Mouse (Mus musculus): ENCODE measurements at regions not wholly inside any gene's neighbourhood (a gene's known extent, or its start where the extent isn't known, plus 50 kb on each side); places are given as distances from the start of the nearest gene placed in this dataset.

GRCm38 (mm10) chr4:9935949-9936348 lies 938.3 kb upstream of the 2610301B20Rik start:
- no peak for ATAC-seq (replicated peaks; ENCODE audit: low FRiP score, low TSS enrichment, poor library complexity, severe bottlenecking)

- no peak for ATAC-seq (replicated peaks; ENCODE audit: low FRiP score, low TSS enrichment, poor library complexity, severe bottlenecking)
These were observed 922.9 kb upstream of the 2610301B20Rik start for GRCm38 (mm10) chr4:9951441-9951840.

DNA sequence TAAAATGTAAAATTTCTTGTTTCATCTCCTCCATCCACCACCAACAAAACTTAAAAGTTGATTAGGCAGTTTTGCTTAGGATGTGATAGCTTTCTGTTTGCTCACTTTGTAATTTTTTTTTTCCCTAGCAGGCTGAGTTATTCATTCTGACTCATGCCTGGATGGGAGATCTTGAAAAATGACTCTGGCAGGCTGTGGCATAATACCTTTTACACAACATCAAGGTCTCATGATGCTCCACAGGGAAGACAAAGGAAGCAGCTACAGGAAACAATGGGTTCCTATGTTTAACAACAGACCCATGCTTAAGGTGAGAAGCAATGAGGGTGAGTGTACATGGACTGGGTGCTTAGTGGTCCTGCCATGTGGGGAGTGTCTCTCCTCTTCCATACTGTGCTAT lies 899.7 kb upstream of the 2610301B20Rik start:
- no peak for ATAC-seq (replicated peaks; ENCODE audit: low FRiP score, low TSS enrichment, poor library complexity, severe bottlenecking)

DNA sequence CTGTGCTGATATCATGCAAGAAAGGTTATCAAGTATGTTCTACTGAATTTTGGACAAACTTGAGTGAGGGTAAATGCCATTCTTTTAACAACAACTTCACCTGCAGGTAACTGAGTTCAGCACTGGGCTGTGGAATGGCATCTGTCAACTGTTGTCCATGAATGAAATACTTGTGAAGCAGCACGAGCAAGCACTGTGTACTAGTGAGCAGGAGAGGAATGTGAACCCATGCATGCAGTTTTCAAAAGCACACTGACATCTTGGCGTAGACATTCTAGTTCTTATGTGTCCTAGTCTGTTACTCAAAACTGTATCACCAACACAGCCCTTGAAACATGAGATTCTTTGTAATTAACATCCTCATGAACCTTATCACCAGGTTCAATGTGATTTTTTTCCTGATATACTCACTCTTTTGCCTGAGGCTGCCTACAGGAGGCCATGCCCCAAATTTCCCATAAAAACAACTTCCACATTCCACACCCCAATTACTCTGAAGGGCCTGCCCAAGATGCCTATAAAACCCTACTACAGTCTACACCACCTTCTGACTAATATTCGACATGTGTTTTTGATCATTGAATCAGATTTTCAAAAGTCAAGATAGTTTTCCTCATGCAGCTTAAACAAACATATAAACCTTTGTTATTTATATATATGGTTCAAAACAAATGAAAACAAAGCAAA lies 892.8 kb upstream of the 2610301B20Rik start:
- ATAC-seq (replicated peaks; ENCODE audit: low FRiP score, low TSS enrichment, poor library complexity, severe bottlenecking): no peak

GRCm38 (mm10) chr4:9982786-9983525 lies 891.3 kb upstream of the 2610301B20Rik start:
- no peak for ATAC-seq (replicated peaks; ENCODE audit: low FRiP score, low TSS enrichment, poor library complexity, severe bottlenecking)

- ATAC-seq (replicated peaks; ENCODE audit: low FRiP score, low TSS enrichment, poor library complexity, severe bottlenecking): no peak
These were observed 880.4 kb upstream of the 2610301B20Rik start for GRCm38 (mm10) chr4:9993871-9994270.

DNA sequence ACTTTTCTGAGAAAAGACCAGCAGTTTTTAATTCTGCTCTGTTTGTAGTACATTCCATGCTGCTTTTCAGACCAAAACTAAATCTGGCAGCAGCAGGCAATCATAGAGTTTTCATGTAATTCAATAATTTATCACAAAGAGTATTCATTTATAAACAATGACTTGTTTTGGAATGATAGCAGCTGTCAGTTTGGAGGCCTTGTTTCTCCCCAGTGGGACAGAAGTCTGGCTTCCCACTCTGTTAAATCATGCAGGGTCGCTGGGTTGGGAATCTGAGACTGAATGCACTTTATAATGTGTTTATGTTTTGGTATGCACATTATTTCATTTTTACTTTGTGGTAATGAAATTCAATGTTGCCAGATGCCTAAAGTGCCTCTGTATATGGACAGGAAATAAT lies 879.8 kb upstream of the 2610301B20Rik start:
- ATAC-seq (replicated peaks; ENCODE audit: low FRiP score, low TSS enrichment, poor library complexity, severe bottlenecking): no peak

DNA sequence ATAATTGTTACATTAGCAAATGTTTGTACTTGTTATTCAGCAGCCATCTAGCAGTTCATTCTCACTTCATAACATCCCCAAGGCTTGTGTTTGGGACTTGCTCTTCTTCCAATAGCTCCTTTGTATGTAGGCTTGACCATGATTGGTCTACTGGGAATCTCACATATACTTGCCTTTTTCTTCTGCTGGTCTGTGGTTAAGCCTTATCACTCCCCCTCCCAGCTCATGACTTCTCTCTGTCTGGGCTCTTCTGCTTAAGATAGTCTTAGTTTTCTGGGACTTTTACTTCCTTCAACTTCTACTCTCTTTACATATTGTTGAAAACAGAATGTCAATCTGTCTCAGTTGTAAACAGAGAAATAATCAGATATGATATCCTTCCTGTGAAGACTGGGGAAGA lies 844.0 kb upstream of the 2610301B20Rik start:
- ATAC-seq (replicated peaks; ENCODE audit: low FRiP score, low TSS enrichment, poor library complexity, severe bottlenecking): no peak

DNA sequence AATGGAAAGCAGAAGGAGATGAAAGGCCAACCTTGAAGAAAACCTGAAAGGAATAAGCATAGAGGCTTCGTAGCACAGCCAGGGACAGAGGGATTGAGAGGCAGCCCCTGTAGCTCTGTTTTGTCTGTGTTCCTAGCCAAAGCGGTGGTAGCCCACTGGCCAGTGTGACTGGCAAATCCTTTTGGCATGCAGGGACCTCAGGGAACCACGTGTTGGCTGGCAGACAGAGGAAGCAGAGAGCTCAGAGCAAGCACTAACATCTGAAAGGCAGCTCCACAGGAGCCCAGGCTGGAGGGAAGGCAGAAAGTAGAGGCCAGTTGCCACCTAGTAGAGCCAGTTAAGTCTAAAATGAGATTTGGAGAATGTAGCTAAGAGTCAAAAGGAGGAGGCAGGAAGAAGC lies 842.5 kb upstream of the 2610301B20Rik start:
- ATAC-seq (replicated peaks; ENCODE audit: low FRiP score, low TSS enrichment, poor library complexity, severe bottlenecking): no peak

DNA sequence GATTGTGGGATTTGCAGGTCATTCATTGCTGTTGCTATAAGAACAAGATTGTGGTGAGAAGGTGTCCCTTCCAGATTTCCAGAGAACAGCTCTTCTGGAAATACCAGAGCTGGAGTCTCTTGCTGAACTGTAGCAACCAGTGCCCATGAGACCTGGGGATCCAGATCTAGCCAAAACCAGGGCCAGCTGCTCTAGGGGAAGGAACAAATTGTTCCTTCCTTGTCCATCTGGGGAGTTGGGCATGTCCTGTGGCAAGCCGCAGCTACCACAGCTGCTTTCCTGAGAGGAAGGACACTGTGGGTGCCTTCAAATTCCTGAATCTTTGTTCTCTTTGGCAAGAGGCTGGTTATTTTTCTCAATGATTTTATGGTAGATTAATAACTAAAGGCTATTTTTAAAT lies 839.0 kb upstream of the 2610301B20Rik start:
- no peak for ATAC-seq (replicated peaks; ENCODE audit: low FRiP score, low TSS enrichment, poor library complexity, severe bottlenecking)

- ATAC-seq (replicated peaks; ENCODE audit: low FRiP score, low TSS enrichment, poor library complexity, severe bottlenecking): no peak
These were observed 832.8 kb upstream of the 2610301B20Rik start for GRCm38 (mm10) chr4:10041301-10042093.

GRCm38 (mm10) chr4:10048770-10049169 lies 825.5 kb upstream of the 2610301B20Rik start:
- ATAC-seq (replicated peaks; ENCODE audit: low FRiP score, low TSS enrichment, poor library complexity, severe bottlenecking): no peak

- no peak for ATAC-seq (replicated peaks; ENCODE audit: low FRiP score, low TSS enrichment, poor library complexity, severe bottlenecking)
These were observed 824.9 kb upstream of the 2610301B20Rik start for GRCm38 (mm10) chr4:10049411-10049810.

- no peak for ATAC-seq (replicated peaks; ENCODE audit: low FRiP score, low TSS enrichment, poor library complexity, severe bottlenecking)
These were observed 822.7 kb upstream of the 2610301B20Rik start for GRCm38 (mm10) chr4:10051296-10052267.

GRCm38 (mm10) chr4:10052869-10053268 lies 821.4 kb upstream of the 2610301B20Rik start:
- no peak for ATAC-seq (replicated peaks; ENCODE audit: low FRiP score, low TSS enrichment, poor library complexity, severe bottlenecking)

DNA sequence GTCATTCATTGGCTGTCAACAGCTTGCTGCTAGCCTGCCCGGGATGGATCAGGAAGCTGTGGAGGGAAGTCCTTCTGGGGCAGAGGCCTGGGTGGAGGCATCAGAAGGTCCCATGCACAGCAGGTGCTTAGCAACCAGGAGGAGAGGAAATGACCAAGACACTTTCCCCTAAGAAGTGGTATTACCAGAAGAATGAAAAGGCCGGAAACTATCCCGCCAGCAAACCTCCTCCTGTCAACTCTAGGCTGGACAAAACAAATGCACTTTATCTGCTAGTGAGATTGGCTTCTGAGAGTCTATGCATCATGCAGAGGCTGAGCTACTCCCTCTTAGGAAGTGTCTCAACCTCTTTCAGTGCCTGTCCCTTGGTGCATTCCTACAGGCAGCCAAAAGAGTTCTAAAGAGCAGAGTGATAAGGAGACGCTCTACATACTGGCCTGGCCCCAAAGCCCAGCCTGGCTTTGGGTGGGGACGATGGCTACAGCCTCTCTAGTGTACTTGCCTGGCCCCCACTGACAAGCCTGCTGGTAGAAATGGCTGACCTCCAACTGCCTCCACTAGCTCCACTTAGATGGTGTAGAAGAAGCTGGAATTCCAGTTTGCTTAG lies 801.7 kb upstream of the 2610301B20Rik start:
- no peak for ATAC-seq (replicated peaks; ENCODE audit: low FRiP score, low TSS enrichment, poor library complexity, severe bottlenecking)

DNA sequence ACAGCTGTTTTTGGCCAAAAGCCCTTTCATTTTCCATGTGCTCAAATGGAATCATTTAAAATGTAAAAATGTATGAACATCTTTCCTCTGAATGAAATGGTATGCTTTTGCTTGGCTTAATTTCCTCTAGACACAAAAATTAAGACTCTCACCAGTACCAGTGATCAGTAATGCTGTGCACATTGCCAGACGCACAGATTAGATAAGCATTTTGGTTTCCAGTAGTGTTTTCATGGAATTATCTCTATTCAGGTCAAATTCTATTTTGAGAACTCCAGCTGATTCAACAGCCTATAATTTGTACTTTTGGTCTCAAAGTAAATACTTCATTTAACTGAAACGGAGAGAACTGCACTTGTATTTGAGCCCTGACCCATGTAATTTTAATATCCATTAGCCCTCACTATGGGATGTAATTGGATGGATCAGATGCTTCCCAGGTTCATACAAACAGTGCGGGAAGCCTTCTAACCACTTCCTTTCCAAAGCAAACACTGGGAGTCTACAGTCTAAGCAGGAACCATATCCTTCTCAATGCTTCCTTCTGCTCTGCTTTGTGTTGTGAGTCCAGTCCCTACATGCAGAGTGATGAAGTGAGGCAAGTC lies 794.6 kb upstream of the 2610301B20Rik start:
- no peak for ATAC-seq (replicated peaks; ENCODE audit: low FRiP score, low TSS enrichment, poor library complexity, severe bottlenecking)

DNA sequence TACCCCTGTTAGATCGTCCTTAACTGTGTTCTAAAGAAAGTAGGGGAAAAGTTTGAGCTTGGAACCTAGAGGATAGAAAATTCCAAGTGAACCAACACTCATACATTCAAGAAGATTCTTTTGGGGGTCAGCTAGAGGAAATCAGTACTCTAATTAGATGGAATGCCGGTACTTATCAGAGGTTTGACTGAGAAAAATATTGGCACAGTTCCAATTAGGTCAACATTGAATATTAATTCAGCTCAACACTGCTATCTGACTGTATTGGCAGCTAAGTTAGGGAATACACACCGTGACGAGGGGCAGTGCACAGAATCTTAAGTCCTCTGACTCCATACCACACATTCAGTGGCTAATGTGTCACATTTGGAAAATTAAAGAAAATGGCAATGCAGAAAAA lies 759.5 kb upstream of the 2610301B20Rik start:
- ATAC-seq (replicated peaks; ENCODE audit: low FRiP score, low TSS enrichment, poor library complexity, severe bottlenecking): no peak
